Mouse (Mus musculus) stomach, embryonic 14.5 days (tissue): ENCODE results near the gene Syt11. TPM values are rescaled to one million over a fixed set of nuclear protein-coding genes. Genes with fewer than 3 reads are reported as not detected.
A peak's percentile ranks its signal among the peaks of the same experiment; 100 is the strongest.
"Not testable (repeated sequence)": the region's sequence is repeated elsewhere in the genome, so short reads cannot be mapped to it uniquely, and the experiment has no call there.

ENCODE experiments used
- ATAC-seq: fragments of 200-750 bp; cut with Nextera tagmentation; 2 replicates; pipeline ENCODE4 v1.8.0; 2017; ENCODE audit warnings: low read depth, moderate TSS enrichment; ENCODE audit not compliant: insufficient number of reproducible peaks, insufficient read depth, low FRiP score
- H3K27ac ChIP-seq: fragments of 300-500 bp; sonication (generic); 2 replicates; pipeline ENCODE4 v1.5.1; 2014; ENCODE audit warnings: mild to moderate bottlenecking, low read length, moderate library complexity, mixed read lengths
- H3K27me3 ChIP-seq: fragments of 300-500 bp; sonication (generic); 2 replicates; pipeline ENCODE4 v1.6.1; 2014; ENCODE audit warnings: low read length, control low read depth, mixed read lengths; ENCODE audit not compliant: control insufficient read depth, insufficient read depth
- H3K36me3 ChIP-seq: fragments of 300-500 bp; sonication (generic); 2 replicates; pipeline ENCODE4 v1.6.1; 2014; ENCODE audit warnings: mild to moderate bottlenecking, control low read depth, low read length, moderate library complexity, mixed read lengths; ENCODE audit not compliant: control insufficient read depth, insufficient read depth
- H3K4me1 ChIP-seq: fragments of 300-500 bp; sonication (generic); 2 replicates; pipeline ENCODE4 v1.6.1; 2014; ENCODE audit warnings: low read length, control low read depth, mixed read lengths; ENCODE audit not compliant: control insufficient read depth, insufficient read depth
- H3K4me2 ChIP-seq: fragments of 300-500 bp; sonication (generic); replicated peaks from 2 replicates; pipeline ENCODE4 v1.6.1; 2014; ENCODE audit warnings: low read depth, low read length, control low read depth
- H3K4me3 ChIP-seq: fragments of 300-500 bp; sonication (generic); 2 replicates; pipeline ENCODE4 v1.5.1; 2014; ENCODE audit warnings: low read depth, low read length, control low read depth
- H3K9ac ChIP-seq: fragments of 300-500 bp; sonication (generic); replicated peaks from 2 replicates; pipeline ENCODE4 v1.6.1; 2014; ENCODE audit warnings: low read depth, mild to moderate bottlenecking, control low read depth, low read length, moderate library complexity, mixed read lengths
- H3K9me3 ChIP-seq: fragments of 300-500 bp; sonication (generic); 2 replicates; pipeline ENCODE4 v1.6.1; 2016; ENCODE audit warnings: low read depth, low read length, control low read depth; ENCODE audit not compliant: control insufficient read depth
- WGBS: fragments of 180-500 bp; shearing (Covaris S2); extraction: QIAGEN DNeasy Blood & Tissue Kit; methylation state at CpG from one replicate; pipeline ENCODE4 v1.1.7; 2014; 5-methylcytosine and 5-hydroxymethylcytosine counted together
- polyA plus RNA-seq: library from polyadenylated mRNA; unstranded; fragments of >200 nt; fragmentation: Nextera tagmentation; extraction: Ambion mirVana; gene quantifications from 2 replicates; pipeline ENCODE4 v1.2.1, GENCODE M21; 2014

Syt11 gene
- polyA plus RNA-seq, 1 experiment from 2014 or later: 29.3 TPM

- not testable (repeated sequence) for H3K4me3 ChIP-seq, H3K27ac ChIP-seq, H3K36me3 ChIP-seq, H3K27me3 ChIP-seq, H3K4me2 ChIP-seq, H3K4me1 ChIP-seq, H3K9me3 ChIP-seq, H3K9ac ChIP-seq
- peak; percentile 53 for ATAC-seq
- under 1% methylated on average over 17 of the region's 19 CpGs for WGBS
Observed at GRCm38 (mm10) chr3:88772399-88772798, 2.6 kb downstream of the Syt11 start.

- H3K4me1 ChIP-seq, H3K9ac ChIP-seq, H3K9me3 ChIP-seq, H3K36me3 ChIP-seq, H3K27me3 ChIP-seq: not testable (repeated sequence)
- H3K4me3 ChIP-seq: peak overlapping the region; percentile 17; the same call in 1 of the 2 replicates
- 9% methylated on average over 3 of the region's 6 CpGs for WGBS
- peak overlapping the region; percentile 36 for H3K4me2 ChIP-seq
- peak; percentile 9; the same call in 1 of the 2 replicates for ATAC-seq
- H3K27ac ChIP-seq: peak overlapping the region; percentile 15; the same call in 1 of the 2 replicates
Observed at GRCm38 (mm10) chr3:88771941-88772280, 3.1 kb downstream of the Syt11 start.

GRCm38 (mm10) chr3:88771189-88771940, 3.6 kb downstream of the Syt11 start:
- Histone ChIP-seq H3K4me2 (peak overlapping the region; percentile 36), H3K4me3 (peak overlapping the region; percentile 17; the same call in 1 of the 2 replicates), H3K27ac (peak overlapping the region; percentile 15; the same call in 1 of the 2 replicates)
- not testable (repeated sequence) for H3K9ac ChIP-seq, H3K4me1 ChIP-seq, H3K9me3 ChIP-seq, H3K36me3 ChIP-seq, H3K27me3 ChIP-seq
- ATAC-seq: peak; percentile 86
- 3% methylated on average over 22 of the region's 28 CpGs for WGBS

GRCm38 (mm10) chr3:88762401-88762831, 12.5 kb downstream of the Syt11 start:
- WGBS: 62% methylated on average over 6 of the region's 6 CpGs
- no peaks in the 10 kb centered on the region for H3K27me3 ChIP-seq
- H3K4me2 ChIP-seq: no peak overlapping the region
- H3K4me3 ChIP-seq: no peak overlapping the region
- no peak overlapping the region for H3K9ac ChIP-seq
- H3K4me1 ChIP-seq: no peaks in the 10 kb centered on the region
- H3K27ac ChIP-seq: no peak overlapping the region
- ATAC-seq: no peak
- no peaks in the 10 kb centered on the region for H3K9me3 ChIP-seq
- H3K36me3 ChIP-seq: no peaks in the 10 kb centered on the region

- 92% methylated on average over 19 of the region's 19 CpGs for WGBS
- H3K27ac ChIP-seq: no peak overlapping the region
- no peak overlapping the region for H3K4me3 ChIP-seq
- no peak overlapping the region for H3K9ac ChIP-seq
- H3K4me1 ChIP-seq: no peaks in the 10 kb centered on the region
- no peaks in the 10 kb centered on the region for H3K27me3 ChIP-seq
- no peak overlapping the region for H3K4me2 ChIP-seq
- no peak for ATAC-seq
- H3K9me3 ChIP-seq: no peaks in the 10 kb centered on the region
- no peaks in the 10 kb centered on the region for H3K36me3 ChIP-seq
Observed at GRCm38 (mm10) chr3:88761619-88762018, 13.3 kb downstream of the Syt11 start.

GRCm38 (mm10) chr3:88758045-88758500, 16.9 kb downstream of the Syt11 start:
- no peaks in the 10 kb centered on the region for H3K27me3 ChIP-seq
- no peak overlapping the region for H3K9ac ChIP-seq
- H3K27ac ChIP-seq: peak overlapping the region; percentile 62
- H3K4me3 ChIP-seq: no peak overlapping the region
- no peaks in the 10 kb centered on the region for H3K4me1 ChIP-seq
- no peak overlapping the region for H3K4me2 ChIP-seq
- H3K36me3 ChIP-seq: no peaks in the 10 kb centered on the region
- H3K9me3 ChIP-seq: no peaks in the 10 kb centered on the region
- ATAC-seq: peak; percentile 82; the same call in 1 of the 2 replicates
- WGBS: 17% methylated on average over 5 of the region's 5 CpGs

- Histone ChIP-seq H3K27me3 (no peaks in the 10 kb centered on the region), H3K4me3 (no peak overlapping the region), H3K4me2 (no peak overlapping the region), H3K27ac (peak overlapping the region; percentile 44; the same call in 1 of the 2 replicates), H3K9ac (no peak overlapping the region), H3K9me3 (no peaks in the 10 kb centered on the region), H3K36me3 (no peaks in the 10 kb centered on the region), H3K4me1 (no peaks in the 10 kb centered on the region)
- 40% methylated on average over 4 of the region's 4 CpGs for WGBS
- no peak for ATAC-seq
Observed at GRCm38 (mm10) chr3:88756276-88756675, 18.7 kb downstream of the Syt11 start.

GRCm38 (mm10) chr3:88755541-88755940, 19.4 kb downstream of the Syt11 start:
- ATAC-seq: no peak

More at GRCm38 (mm10) chr3:88755541-88755940, 19.4 kb downstream of the Syt11 start:
- Histone ChIP-seq H3K27me3 (no peaks in the 10 kb centered on the region), H3K27ac (no peak overlapping the region), H3K4me3 (no peak overlapping the region), H3K36me3 (no peaks in the 10 kb centered on the region), H3K9ac (no peak overlapping the region), H3K4me1 (no peaks in the 10 kb centered on the region), H3K4me2 (no peak overlapping the region), H3K9me3 (no peaks in the 10 kb centered on the region)
- WGBS: 48% methylated on average over 3 of the region's 3 CpGs
